Mouse (Mus musculus) neural tube, embryonic 11.5 days (tissue): ENCODE measurements at regions not wholly inside any gene's neighbourhood (a gene's known extent, or its start where the extent isn't known, plus 50 kb on each side); places are given as distances from the start of the nearest gene placed in this dataset.

Experiments used
- ATAC-seq: fragments of 200-750 bp; cut with Nextera tagmentation; 2 replicates; pipeline ENCODE4 v1.8.0; 2017; ENCODE audit warnings: moderate number of reproducible peaks, mild to moderate bottlenecking, moderate TSS enrichment, moderate library complexity; ENCODE audit not compliant: insufficient read depth, low FRiP score, low TSS enrichment
- DNase-seq: peaks from one replicate; pipeline ENCODE4 v3.0.0-alpha.2; 2015; ENCODE audit warnings: low spot score
- H3K27ac ChIP-seq: fragments of 300-500 bp; sonication (generic); 2 replicates; pipeline ENCODE4 v1.5.1; 2014; ENCODE audit warnings: low read depth, mild to moderate bottlenecking, low read length
- H3K27me3 ChIP-seq: fragments of 300-500 bp; sonication (generic); 2 replicates; pipeline ENCODE4 v1.6.1; 2014; ENCODE audit warnings: mild to moderate bottlenecking, low read length, mixed read lengths; ENCODE audit not compliant: control insufficient read depth, insufficient read depth
- H3K36me3 ChIP-seq: fragments of 300-500 bp; sonication (generic); 2 replicates; pipeline ENCODE4 v1.6.1; 2014; ENCODE audit warnings: mild to moderate bottlenecking, low read length, moderate library complexity, mixed read lengths; ENCODE audit not compliant: control insufficient read depth, insufficient read depth
- H3K4me1 ChIP-seq: fragments of 300-500 bp; sonication (generic); 2 replicates; pipeline ENCODE4 v1.6.1; 2014; ENCODE audit warnings: low read length, mixed read lengths; ENCODE audit not compliant: control insufficient read depth, insufficient read depth
- H3K4me2 ChIP-seq: fragments of 300-500 bp; sonication (generic); 2 replicates; pipeline ENCODE4 v1.6.1; 2014; ENCODE audit warnings: low read depth, mild to moderate bottlenecking, moderate library complexity
- H3K4me3 ChIP-seq: fragments of 300-500 bp; sonication (generic); 2 replicates; pipeline ENCODE4 v1.5.1; 2014; ENCODE audit warnings: low read depth, low read length
- H3K9ac ChIP-seq: fragments of 300-500 bp; sonication (generic); 2 replicates; pipeline ENCODE4 v1.6.1; 2014; ENCODE audit warnings: mild to moderate bottlenecking, low read length
- H3K9me3 ChIP-seq: fragments of 300-500 bp; sonication (generic); 2 replicates; pipeline ENCODE4 v1.6.1; 2016; ENCODE audit warnings: low read length; ENCODE audit not compliant: control insufficient read depth
- WGBS: fragments of 180-500 bp; shearing (Covaris S2); extraction: QIAGEN DNeasy Blood & Tissue Kit; methylation state at CpG from one replicate; pipeline ENCODE4 v1.1.7; 2014; 5-methylcytosine and 5-hydroxymethylcytosine counted together

- WGBS: 61% methylated on average over 2 of the region's 2 CpGs
- Histone ChIP-seq H3K4me3 (no peak overlapping the region), H3K27me3 (no peaks in the 10 kb centered on the region), H3K27ac (no peak overlapping the region), H3K4me2 (no peak overlapping the region), H3K36me3 (no peaks in the 10 kb centered on the region), H3K4me1 (no peaks in the 10 kb centered on the region), H3K9ac (no peak overlapping the region), H3K9me3 (no peaks in the 10 kb centered on the region)
- ATAC-seq (no peak), DNase-seq (no peak)
Observed at GRCm38 (mm10) chr9:115692837-115693236, 216.4 kb upstream of the Gadl1 start.

GRCm38 (mm10) chr9:115703791-115704190 is 205.5 kb upstream of the Gadl1 start:
- Histone ChIP-seq H3K9me3 (no peaks in the 10 kb centered on the region), H3K4me3 (no peak overlapping the region), H3K9ac (no peak overlapping the region), H3K4me1 (peaks cover 7% of the 10 kb centered on the region), H3K27me3 (no peaks in the 10 kb centered on the region), H3K27ac (no peak overlapping the region), H3K36me3 (no peaks in the 10 kb centered on the region), H3K4me2 (no peak overlapping the region)
- DNase-seq (no peak), ATAC-seq (no peak)
- 91% methylated on average over 7 of the region's 7 CpGs for WGBS

GRCm38 (mm10) chr9:115704249-115704648 is 205.0 kb upstream of the Gadl1 start:
- no peaks in the 10 kb centered on the region for H3K27me3 ChIP-seq
- H3K4me1 ChIP-seq: peaks cover 7% of the 10 kb centered on the region
- WGBS: 37% methylated on average over 9 of the region's 9 CpGs
- H3K4me2 ChIP-seq: no peak overlapping the region
- no peaks in the 10 kb centered on the region for H3K36me3 ChIP-seq
- H3K27ac ChIP-seq: no peak overlapping the region
- H3K9ac ChIP-seq: no peak overlapping the region
- no peaks in the 10 kb centered on the region for H3K9me3 ChIP-seq
- no peak overlapping the region for H3K4me3 ChIP-seq
- peak; percentile 71 for DNase-seq
- ATAC-seq: 0 out of 2 replicates have a peak, but pooled peaks have one; percentile 36

GRCm38 (mm10) chr9:115705761-115706160 is 203.5 kb upstream of the Gadl1 start:
- no peaks in the 10 kb centered on the region for H3K9me3 ChIP-seq
- H3K4me1 ChIP-seq: peaks cover 7% of the 10 kb centered on the region
- no peak overlapping the region for H3K9ac ChIP-seq
- H3K36me3 ChIP-seq: no peaks in the 10 kb centered on the region
- no peak overlapping the region for H3K27ac ChIP-seq
- H3K4me2 ChIP-seq: no peak overlapping the region
- no peak for ATAC-seq
- 84% methylated on average over 6 of the region's 6 CpGs for WGBS
- DNase-seq: no peak
- no peaks in the 10 kb centered on the region for H3K27me3 ChIP-seq
- no peak overlapping the region for H3K4me3 ChIP-seq

GRCm38 (mm10) chr9:115708199-115708934 is 200.9 kb upstream of the Gadl1 start:
- Histone ChIP-seq H3K9ac (no peak overlapping the region), H3K27ac (no peak overlapping the region), H3K4me3 (no peak overlapping the region), H3K4me2 (no peak overlapping the region), H3K27me3 (no peaks in the 10 kb centered on the region), H3K9me3 (no peaks in the 10 kb centered on the region), H3K4me1 (peaks cover 7% of the 10 kb centered on the region), H3K36me3 (no peaks in the 10 kb centered on the region)
- DNase-seq (peak; percentile 58), ATAC-seq (peak; percentile 83)
- WGBS: 40% methylated on average over 8 of the region's 8 CpGs

GRCm38 (mm10) chr9:115710039-115710739 is 199.1 kb upstream of the Gadl1 start:
- Histone ChIP-seq H3K4me1 (peaks cover 7% of the 10 kb centered on the region), H3K36me3 (no peaks in the 10 kb centered on the region), H3K9ac (no peak overlapping the region), H3K9me3 (no peaks in the 10 kb centered on the region), H3K4me2 (no peak overlapping the region), H3K4me3 (no peak overlapping the region), H3K27ac (no peak overlapping the region), H3K27me3 (no peaks in the 10 kb centered on the region)
- no peak for DNase-seq
- ATAC-seq: no peak
- 77% methylated on average over 14 of the region's 14 CpGs for WGBS

GRCm38 (mm10) chr9:115720306-115720705 is 188.9 kb upstream of the Gadl1 start:
- Histone ChIP-seq H3K4me3 (no peak overlapping the region), H3K4me2 (no peak overlapping the region), H3K9me3 (no peaks in the 10 kb centered on the region), H3K27ac (no peak overlapping the region), H3K4me1 (no peaks in the 10 kb centered on the region), H3K9ac (no peak overlapping the region), H3K36me3 (no peaks in the 10 kb centered on the region), H3K27me3 (no peaks in the 10 kb centered on the region)
- DNase-seq (no peak), ATAC-seq (no peak)
- 93% methylated on average over 2 of the region's 2 CpGs for WGBS

GRCm38 (mm10) chr9:115720841-115721240 is 188.4 kb upstream of the Gadl1 start:
- no peak for DNase-seq
- no peak for ATAC-seq
- Histone ChIP-seq H3K9me3 (no peaks in the 10 kb centered on the region), H3K27me3 (no peaks in the 10 kb centered on the region), H3K4me3 (no peak overlapping the region), H3K4me1 (no peaks in the 10 kb centered on the region), H3K36me3 (no peaks in the 10 kb centered on the region), H3K4me2 (no peak overlapping the region), H3K9ac (no peak overlapping the region), H3K27ac (no peak overlapping the region)
- 96% methylated on average over 2 of the region's 2 CpGs for WGBS

- ATAC-seq: no peak
- 5% methylated on average over 2 of the region's 2 CpGs for WGBS
Observed at GRCm38 (mm10) chr9:115724063-115724462, 185.2 kb upstream of the Gadl1 start.

More at GRCm38 (mm10) chr9:115724063-115724462, 185.2 kb upstream of the Gadl1 start:
- no peak overlapping the region for H3K4me3 ChIP-seq
- H3K4me1 ChIP-seq: no peaks in the 10 kb centered on the region
- DNase-seq: no peak
- H3K4me2 ChIP-seq: no peak overlapping the region
- H3K36me3 ChIP-seq: no peaks in the 10 kb centered on the region
- H3K9me3 ChIP-seq: no peaks in the 10 kb centered on the region
- H3K27me3 ChIP-seq: no peaks in the 10 kb centered on the region
- H3K27ac ChIP-seq: no peak overlapping the region
- no peak overlapping the region for H3K9ac ChIP-seq
